Mouse (Mus musculus) C2C12 (cell line): ENCODE data around the gene Zfp513.

ENCODE experiments used
- CEBPB ChIP-seq: IDR thresholded peaks from one replicate; pipeline ENCODE4 v1.6.1; 2011; ENCODE audit warnings: low read depth, mild to moderate bottlenecking, control low read depth, moderate library complexity
- CTCF ChIP-seq: IDR thresholded peaks from one replicate; pipeline ENCODE4 v1.5.1; 2011; ENCODE audit not compliant: control insufficient read depth, insufficient read depth, insufficient read length
- FOSL1 ChIP-seq: IDR thresholded peaks from one replicate; pipeline ENCODE4 v1.8.0; 2011; ENCODE audit warnings: mild to moderate bottlenecking, low read length; ENCODE audit not compliant: poor library complexity, insufficient read depth, severe bottlenecking
- MAX ChIP-seq: IDR thresholded peaks from one replicate; pipeline ENCODE4 v1.6.1; 2011; ENCODE audit warnings: mild to moderate bottlenecking, control low read depth
- MYOD1 ChIP-seq: IDR thresholded peaks from one replicate; pipeline ENCODE4 v1.6.1; 2011; ENCODE audit warnings: low read depth; ENCODE audit not compliant: control insufficient read depth, insufficient read length
- MYOG ChIP-seq: IDR thresholded peaks from one replicate; pipeline ENCODE4 v1.6.1; 2011; ENCODE audit not compliant: control insufficient read depth, insufficient read length; ENCODE audit errors: extremely low read depth
- USF1 ChIP-seq: IDR thresholded peaks from one replicate; pipeline ENCODE4 v1.6.1; 2011; ENCODE audit warnings: low read depth, mild to moderate bottlenecking, control low read depth, moderate library complexity

DNA sequence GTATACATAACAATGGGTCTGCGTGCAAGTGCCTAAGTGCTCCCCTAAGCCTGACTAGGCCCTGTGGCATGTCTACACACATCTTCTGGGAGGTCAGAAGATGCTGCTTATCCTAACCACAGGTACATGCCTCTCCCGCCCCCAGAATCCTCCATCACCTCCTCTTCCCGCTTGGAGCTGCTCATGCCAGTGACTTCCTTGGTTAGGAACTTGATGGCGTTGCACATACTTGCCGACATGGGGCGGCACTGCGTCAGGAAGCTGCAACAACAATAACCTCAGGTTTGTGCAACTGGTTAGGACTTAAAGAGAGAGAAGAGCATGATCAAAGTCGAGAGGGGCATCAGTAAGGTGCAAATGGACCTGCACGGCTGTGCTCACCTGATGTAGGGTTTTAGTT, 11.9 kb downstream of the Zfp513 start:
- no peak for TF ChIP-seq CTCF
- no peak for TF ChIP-seq USF1
- TF ChIP-seq MAX = no peak
- no peak for TF ChIP-seq MYOD1
- TF ChIP-seq CEBPB = no peak
- TF ChIP-seq MYOG = no peak
- TF ChIP-seq FOSL1 = no peak
